Mouse (Mus musculus) left cerebral cortex, postnatal 25 days (tissue): ENCODE data around the gene Ccl27b. TPM values are rescaled to one million over a fixed set of nuclear protein-coding genes. Genes with fewer than 3 reads are reported as not detected.
"Not testable (repeated sequence)": the region's sequence is repeated elsewhere in the genome, so short reads cannot be mapped to it uniquely, and the experiment has no call there.

Source experiments
- DNase-seq, 2 experiments: peaks; one replicate each; pipeline ENCODE4 v3.0.0; 2022; ENCODE audit warnings: low spot score in 2 of 2, mixed read lengths in 1 of 2
- intact Hi-C: fragments of 180-260 bp; cut with DNase I; formaldehyde crosslinking; loops from one replicate; pipeline ENCODE4 v1.15.1; 2025
- total RNA-seq, 2 experiments: library from RNA; stranded (reverse); gene quantifications; 2 replicates each; pipeline ENCODE4 v1.2.3; 2021

Gene Ccl27b
- 1 to 10 TPM; 2.6 to 7.9 TPM for total RNA-seq

DNA sequence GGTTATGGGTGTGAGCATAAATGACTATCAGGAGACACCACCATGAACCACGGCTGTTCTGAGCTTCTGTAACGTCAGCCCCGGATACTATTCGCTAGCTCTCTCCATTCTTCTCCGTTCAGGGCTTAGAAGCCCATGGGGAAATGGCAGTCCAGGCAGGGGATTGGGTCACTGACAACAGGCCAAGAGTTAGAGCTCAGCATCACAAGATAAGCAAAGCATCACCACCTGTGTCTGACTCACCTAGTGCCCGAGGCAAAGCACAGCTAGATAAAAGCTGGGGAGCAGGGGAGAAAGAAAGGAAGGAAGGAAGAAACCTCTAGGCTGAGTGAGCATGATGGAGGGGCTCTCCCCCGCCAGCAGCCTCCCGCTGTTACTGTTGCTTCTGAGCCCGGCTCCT lies at the start of gene Ccl27b:
Ccl27b (plus strand) TSS at position 301 of the 400 bp plus-strand sequence.
- intact Hi-C loops, DNase-seq: not testable (repeated sequence)

DNA sequence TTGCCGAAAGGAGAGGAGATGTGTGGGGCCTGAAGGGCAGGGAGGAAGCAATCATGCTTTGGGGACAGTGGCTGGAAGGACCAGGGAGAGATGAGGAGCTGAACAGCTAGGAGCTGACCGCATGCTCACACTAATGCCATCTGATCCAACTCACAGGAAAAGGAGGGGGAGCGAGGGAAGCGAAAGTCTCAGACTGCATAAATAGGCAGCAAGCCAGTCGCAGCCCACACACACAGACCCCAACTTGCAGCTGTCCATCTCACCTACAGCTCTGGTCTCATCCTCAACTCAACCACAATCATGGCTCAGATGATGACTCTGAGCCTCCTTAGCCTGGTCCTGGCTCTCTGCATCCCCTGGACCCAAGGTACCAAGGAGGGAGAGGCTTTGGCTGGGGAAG lies 43.2 kb upstream of the Ccl27b start, which contains the start of gene Gm10591:
Gm10591 (plus strand) TSS at position 301 of the 400 bp plus-strand sequence.
- intact Hi-C loops, DNase-seq: not testable (repeated sequence)

DNA sequence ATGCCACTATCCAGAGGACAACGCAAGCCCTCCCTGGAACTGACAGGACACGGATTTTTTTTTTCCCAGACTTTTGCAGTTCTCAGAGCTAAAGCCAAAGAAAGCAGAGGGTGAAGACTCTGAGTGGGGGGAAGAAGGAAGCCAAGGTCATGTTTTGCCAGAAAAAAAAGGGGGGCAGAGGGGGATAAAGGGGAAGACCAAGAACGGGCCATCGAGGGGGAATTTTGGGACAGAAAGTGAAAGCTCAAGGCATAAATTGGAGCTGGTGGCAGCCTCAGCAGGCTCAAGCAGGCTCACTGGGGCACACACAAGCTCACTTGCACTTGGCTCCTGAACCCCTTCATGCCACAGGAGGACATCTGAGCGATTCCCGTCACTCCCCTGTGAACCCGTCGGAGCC lies 25.6 kb upstream of the Ccl27b start, which contains the start of gene Gm2564:
Gm2564 (plus strand) TSS at position 301 of the 400 bp plus-strand sequence.
- DNase-seq, intact Hi-C loops: not testable (repeated sequence)

DNA sequence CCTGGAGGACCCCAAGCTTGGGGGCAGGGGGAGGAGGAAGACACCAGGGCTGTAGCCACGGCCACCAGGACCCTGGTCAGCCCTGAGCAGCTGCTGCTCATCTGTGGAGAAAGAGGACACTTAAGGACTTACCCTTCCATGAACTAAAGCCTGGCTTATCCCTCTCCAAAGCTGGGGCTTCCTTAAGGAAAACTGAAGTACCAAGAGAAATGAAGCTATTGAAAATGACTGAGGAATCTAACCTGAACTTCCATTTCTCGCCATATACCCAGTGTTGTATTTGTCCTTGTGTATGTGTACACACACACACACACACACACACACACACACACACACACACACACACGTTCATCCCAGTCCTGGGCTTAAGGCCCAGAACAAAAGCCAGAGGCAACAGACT lies 6.7 kb downstream of the Ccl27b start, which contains the start of gene Il11ra2:
Il11ra2 (minus strand) TSS at position 101 of the 400 bp plus-strand sequence.
- intact Hi-C loops, DNase-seq: not testable (repeated sequence)

DNA sequence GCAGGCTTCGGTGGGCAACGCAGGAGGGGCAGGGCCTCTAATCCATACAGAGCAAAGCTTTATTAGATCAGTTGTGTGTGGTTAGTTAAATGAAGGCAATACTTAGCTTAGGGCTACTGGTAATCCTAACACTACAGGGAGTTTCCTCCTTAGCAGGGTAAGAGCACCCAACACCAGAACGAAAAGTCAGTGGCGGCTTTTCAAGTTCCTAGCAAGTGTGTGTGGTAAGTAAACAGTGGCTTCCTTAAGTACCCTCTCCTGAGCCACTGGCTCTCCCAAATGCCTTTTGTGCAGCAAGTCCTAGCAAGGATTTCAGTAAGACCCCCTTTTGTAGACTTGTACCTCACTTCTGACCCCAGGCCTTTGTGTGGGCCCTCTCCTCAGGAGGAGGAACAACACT lies 20.4 kb downstream of the Ccl27b start:
- DNase-seq, intact Hi-C loops: not testable (repeated sequence)

DNA sequence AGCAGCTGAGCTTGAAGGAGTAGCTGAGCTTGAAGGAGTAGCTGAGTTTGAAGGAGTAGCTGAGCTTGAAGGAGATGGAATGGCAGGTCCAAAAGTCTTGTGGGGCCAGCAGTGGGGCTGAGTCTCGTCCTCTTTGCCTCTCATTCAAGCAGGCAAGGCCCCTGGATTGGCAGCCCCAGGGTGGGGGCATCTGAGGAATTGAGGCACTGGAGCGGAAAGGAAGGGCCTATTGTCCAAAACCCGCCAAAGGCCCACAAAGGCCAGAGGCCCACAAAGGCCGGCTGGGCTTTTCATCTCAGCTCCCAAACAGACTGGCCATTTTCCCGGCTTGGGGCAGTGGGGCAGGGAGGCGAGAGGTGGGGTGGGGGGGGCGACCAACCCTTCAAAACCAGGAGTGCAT lies 24.3 kb downstream of the Ccl27b start:
- intact Hi-C loops, result not testable (repeated sequence)

DNA sequence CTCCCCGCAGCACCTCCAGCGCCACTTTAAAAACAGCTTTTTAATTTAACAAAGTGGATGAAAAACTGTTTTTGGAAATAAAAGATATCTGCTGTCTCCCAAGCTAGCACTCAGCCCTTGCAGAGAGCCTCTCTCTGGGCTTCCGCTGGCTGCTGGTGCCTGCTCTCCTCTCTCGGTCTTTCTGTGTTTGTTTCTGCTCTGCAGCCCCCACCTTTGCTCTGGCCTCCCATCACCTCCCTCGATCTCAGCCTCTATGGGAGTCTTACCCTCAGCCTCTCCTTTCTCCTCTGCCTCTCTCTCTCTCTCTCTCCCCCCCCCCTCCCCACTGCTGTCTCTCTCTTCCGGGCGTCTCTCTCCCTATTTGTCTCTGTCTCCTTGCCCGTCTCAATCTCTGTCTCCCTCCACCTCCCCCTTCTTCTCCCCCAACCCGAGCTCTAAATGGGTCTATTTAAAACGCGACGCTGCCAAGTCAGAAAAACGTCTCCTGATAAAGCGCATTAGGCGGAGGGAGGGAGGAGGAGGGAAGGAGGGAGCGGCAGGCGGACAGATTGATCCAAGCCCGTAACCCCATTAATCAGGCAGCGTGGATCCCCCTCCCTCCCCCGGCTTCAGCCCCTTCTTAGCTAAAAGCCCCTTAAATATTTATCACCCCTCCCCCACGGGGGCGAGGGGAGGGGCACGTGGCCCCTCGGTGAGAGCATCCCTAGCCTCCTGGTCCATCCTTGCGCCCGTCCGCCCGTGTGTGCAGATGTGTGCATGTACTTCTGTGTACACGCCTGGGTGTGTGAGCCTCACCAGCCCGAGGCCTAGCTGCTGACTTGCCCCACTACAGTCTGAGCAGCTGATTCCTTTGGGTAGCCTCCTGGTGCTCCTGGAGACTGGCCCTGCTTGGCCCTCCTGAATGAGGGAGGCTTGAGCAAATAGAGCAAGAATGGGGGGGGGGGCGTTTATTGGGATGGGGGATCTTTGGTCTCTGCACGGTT lies 25.6 kb downstream of the Ccl27b start:
- intact Hi-C loops, DNase-seq: not testable (repeated sequence)

More for the DNA sequence above, 24.3 kb downstream of the Ccl27b start:
- not testable (repeated sequence) for DNase-seq

DNA sequence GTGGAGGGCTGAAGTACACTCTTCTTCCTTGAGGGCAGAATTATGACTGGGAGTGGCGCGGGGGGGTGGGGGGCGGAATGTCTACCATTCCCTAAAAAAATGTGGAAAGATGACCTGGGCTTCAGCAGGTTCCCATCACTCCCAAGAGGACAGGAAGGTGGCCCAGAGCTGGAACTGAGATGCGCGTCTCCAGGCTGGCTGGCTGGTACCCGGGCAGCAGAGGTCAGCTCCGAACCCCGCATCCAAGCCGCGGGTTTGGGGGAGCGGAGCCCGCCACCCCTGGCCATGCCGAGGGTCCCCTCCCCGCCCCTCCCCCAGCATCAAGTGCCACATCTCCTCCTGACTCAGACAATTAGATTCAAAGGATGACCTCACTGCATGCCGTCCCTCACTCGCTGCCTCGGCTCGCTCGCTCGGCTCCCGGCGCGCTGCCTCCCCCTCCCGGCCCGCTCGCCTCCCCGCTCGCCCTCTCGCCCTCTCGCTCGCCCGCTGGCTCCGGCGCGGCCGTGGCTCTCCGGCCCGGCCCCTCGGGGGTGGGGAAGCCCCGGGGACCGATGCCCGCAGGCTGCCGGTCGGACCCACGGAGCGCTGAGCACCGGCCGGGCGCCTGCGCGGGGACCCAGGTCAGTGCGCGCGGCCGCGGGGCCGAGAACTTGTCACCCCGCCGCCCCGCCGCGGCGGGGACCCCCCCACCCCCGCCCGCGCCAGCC lies 26.6 kb downstream of the Ccl27b start:
- intact Hi-C loops, DNase-seq: not testable (repeated sequence)

DNA sequence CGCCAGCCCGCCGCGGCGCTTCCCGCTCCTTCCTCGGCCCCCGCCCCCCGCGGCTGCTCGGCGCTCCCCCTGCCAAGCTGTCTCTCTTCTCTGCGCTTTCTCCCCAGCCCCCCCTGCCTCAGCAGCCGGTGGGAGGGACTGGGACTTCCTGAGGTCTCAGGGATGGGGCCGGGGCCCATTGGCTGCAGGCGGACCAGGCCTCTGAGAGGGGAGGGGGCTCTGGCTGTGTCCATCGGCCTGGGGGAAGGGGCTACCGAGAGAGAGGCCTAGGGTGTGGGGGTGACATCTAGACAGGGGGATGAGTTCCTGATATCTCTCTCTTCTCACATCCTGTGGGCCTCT lies 27.1 kb downstream of the Ccl27b start:
- intact Hi-C loops, DNase-seq: not testable (repeated sequence)

Other genes starting within 250 kb of the Ccl27b start
- not detected for gene Gm21586, start 215.9 kb upstream of the Ccl27b start, total RNA-seq
- gene Gm2163, start 188.5 kb upstream of the Ccl27b start, total RNA-seq, result 1 to 10 TPM; 7.2 to 7.8 TPM
- not detected for gene Fam205a2, start 127.1 kb upstream of the Ccl27b start, total RNA-seq
- gene Gm10591, start 43.1 kb upstream of the Ccl27b start, total RNA-seq, result not detected
- 10 to 100 TPM; 11.4 to 14.2 TPM for gene Gm2564, start 25.5 kb upstream of the Ccl27b start, total RNA-seq
- under 1 TPM in 1 of 2 experiments, not detected in 1; 0.48 TPM for gene Il11ra2, start 6.6 kb downstream of the Ccl27b start, total RNA-seq
- 1 to 10 TPM; 1.6 to 3.5 TPM for gene 4930578G10Rik, start 80.3 kb downstream of the Ccl27b start, total RNA-seq
- gene Ccl19, start 101.3 kb downstream of the Ccl27b start, total RNA-seq, result under 1 TPM in 1 of 2 experiments, not detected in 1; 0.57 TPM
- not detected for gene Ccl21a, start 118.7 kb downstream of the Ccl27b start, total RNA-seq
- under 1 TPM in 1 of 2 experiments, not detected in 1; 0.37 TPM for gene Fam205a1, start 198.6 kb downstream of the Ccl27b start, total RNA-seq
- 1 to 10 TPM; 1.9 to 2.3 TPM for gene Gm12394, start 201.5 kb downstream of the Ccl27b start, total RNA-seq
- 1 to 10 TPM; 2.0 to 2.4 TPM for gene Fam205c, start 219.0 kb downstream of the Ccl27b start, total RNA-seq